Mouse (Mus musculus) embryo, embryonic 11 days (tissue): ENCODE measurements at regions not wholly inside any gene's neighbourhood (a gene's known extent, or its start where the extent isn't known, plus 50 kb on each side); places are given as distances from the start of the nearest gene placed in this dataset.
A peak's percentile ranks its signal among the peaks of the same experiment; 100 is the strongest.
"Not testable (repeated sequence)": the region's sequence is repeated elsewhere in the genome, so short reads cannot be mapped to it uniquely, and the experiment has no call there.

Experiments used
- DNase-seq: peaks from one replicate; pipeline ENCODE4 v3.0.0-alpha.2; 2015

GRCm38 (mm10) chr4:18349157-18349556 is 1256.1 kb upstream of the Gm12353 start:
- no peak for DNase-seq

GRCm38 (mm10) chr4:18365514-18365913 is 1239.7 kb upstream of the Gm12353 start:
- no peak for DNase-seq

DNA sequence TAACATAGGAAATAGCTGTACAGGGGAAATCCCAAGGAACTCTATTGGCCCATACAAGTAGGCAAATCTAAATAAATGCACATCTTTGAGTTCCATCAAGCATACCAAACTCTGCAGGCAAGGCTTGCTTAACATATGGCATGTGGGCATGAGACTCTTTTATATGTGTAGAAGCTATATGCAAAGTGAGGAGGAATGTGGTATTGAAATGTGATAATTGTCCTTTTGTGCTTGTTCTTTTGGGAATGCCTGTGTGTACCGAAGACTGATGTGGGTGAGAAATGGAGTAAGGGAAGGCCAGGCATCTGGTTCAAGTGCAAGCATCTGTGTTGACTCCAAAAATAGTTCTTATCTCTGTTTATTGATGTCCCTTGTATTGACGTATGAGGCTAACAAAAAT is 1239.3 kb upstream of the Gm12353 start:
- DNase-seq = no peak

- no peak for DNase-seq
These were observed 1210.3 kb upstream of the Gm12353 start for GRCm38 (mm10) chr4:18394815-18395521.

- DNase-seq = not testable (repeated sequence)
These were observed 1209.6 kb upstream of the Gm12353 start for GRCm38 (mm10) chr4:18395528-18396128.

DNA sequence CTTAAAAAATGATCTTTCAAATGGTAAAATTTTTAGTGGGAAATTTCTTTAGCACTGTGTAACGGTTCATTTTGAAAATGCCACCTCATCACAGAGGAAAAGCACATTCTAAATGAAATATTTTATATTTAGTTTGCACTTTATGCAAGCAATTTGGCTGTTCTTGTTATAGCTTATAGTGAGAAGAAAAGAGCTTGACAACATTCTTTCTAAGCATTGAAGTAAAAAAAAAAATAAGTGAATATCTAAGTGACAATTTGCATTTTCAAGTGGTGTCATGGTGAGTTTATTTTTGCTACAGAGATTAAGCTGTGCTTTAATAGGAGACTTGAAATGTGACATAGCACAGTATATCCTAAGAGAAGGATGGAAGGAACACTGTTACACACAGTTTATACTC is 1194.9 kb upstream of the Gm12353 start:
- DNase-seq = no peak

DNA sequence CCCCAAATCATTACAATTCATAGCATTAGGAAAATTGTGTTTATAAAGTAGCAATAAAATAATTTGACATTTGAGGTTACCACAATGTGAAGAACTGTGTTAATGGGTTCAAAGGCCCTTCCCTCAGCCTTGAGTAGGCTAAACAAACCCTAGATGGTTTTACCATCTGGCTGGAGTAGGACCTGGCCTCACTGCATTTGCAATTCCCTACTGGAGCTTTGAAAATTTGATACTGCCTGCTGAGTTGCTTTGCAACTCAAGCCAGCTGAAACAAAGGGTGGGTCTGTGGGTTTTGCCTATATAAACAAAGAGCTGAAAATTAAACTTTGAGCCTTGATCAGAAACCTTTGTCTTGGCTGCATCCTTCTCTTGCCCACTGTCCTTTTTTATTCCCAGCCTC is 1163.9 kb upstream of the Gm12353 start:
- DNase-seq = peak; percentile 7

GRCm38 (mm10) chr4:18444284-18445004 is 1160.8 kb upstream of the Gm12353 start:
- no peak for DNase-seq

GRCm38 (mm10) chr4:18461641-18462040 is 1143.6 kb upstream of the Gm12353 start:
- DNase-seq = peak; percentile 31

GRCm38 (mm10) chr4:18468271-18468670 is 1137.0 kb upstream of the Gm12353 start:
- DNase-seq = not testable (repeated sequence)

GRCm38 (mm10) chr4:18469534-18469933 is 1135.7 kb upstream of the Gm12353 start:
- DNase-seq = no peak
